Mouse (Mus musculus): ENCODE results near the gene Cul9. TPM values are rescaled to one million over a fixed set of nuclear protein-coding genes. Genes with fewer than 3 reads are reported as not detected.

The Cul9 gene
- total RNA-seq, 2 experiments from 2014 or later, result 2.5 to 19.6 TPM

DNA sequence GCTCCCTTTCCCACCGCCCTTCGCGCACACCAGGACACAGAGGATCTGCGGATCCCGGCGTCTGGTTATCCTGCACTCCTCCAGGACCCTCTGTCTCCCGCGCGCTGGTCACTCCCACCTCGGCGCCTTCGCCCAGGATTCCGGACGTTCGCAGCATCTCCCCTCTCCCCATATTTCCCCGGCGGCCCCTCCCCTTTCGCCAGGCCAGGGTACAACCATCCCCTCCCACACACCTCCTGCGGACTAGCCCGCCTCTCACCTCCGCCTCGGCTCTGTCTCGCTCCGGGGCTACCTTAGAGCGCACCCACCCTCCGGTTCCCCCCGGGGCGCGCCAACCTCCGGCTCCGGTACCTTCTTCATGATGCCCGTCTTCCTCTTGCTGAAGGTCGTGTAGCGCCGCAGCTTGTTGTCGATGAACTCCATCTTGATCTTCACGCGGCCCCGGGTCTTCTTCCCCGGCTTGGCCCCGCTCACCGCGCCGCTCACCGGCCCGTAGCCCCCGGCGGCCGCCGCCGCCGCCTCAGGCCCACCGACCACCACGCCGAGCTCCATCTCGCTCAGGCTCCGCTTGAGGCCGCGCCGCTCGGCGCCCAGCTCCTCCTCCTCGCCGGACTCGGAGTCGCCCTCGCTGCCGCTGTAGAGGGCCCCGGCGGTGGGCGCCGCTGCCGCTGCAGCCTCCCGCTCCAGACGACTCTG, 8.9 kb upstream of the Cul9 start:
- no peak for ATAC-seq (replicated peaks; ENCODE audit: low FRiP score, low TSS enrichment, poor library complexity, severe bottlenecking)

DNA sequence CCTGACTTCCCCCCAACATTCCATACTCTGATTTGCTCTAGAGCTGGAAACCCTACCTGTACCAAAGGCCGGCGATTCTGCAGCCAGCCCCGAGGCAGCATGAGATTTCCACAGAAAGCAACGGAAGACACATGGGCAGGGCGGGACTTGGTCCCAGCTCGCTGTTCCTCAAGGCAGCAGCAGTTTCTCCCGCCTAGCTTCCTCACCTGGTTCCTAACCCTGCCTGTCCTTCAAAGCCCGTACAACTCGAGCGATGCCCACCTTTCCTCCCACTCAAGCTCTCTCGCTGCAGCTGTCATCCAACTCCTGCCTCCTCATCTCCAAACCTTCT, 8.4 kb upstream of the Cul9 start:
- ATAC-seq (replicated peaks; ENCODE audit: low FRiP score, low TSS enrichment, poor library complexity, severe bottlenecking), result no peak

GRCm38 (mm10) chr17:46553926-46554325, 7.7 kb upstream of the Cul9 start:
- no peak for ATAC-seq (replicated peaks; ENCODE audit: low FRiP score, low TSS enrichment, poor library complexity, severe bottlenecking)

DNA sequence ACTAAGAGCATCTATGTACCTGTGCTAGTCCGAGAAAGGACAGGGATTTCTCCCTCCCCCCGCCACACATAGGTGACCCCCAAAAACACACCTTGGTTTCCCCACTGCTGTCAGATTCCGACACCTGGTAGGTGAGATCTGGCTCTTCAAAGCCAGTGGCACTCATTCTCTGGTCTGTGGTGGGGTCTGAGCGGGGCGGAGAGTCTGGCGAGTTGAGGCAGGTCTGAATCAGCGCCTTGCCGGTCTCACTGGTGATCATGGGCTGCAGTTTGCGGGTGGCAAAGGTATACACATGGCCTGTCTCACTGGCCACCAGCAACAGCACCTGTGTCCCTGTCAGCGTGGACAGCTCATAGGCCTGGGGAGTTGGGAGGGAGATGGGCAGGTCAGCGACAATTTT, 7.3 kb upstream of the Cul9 start:
- ATAC-seq (replicated peaks; ENCODE audit: low FRiP score, low TSS enrichment, poor library complexity, severe bottlenecking), result no peak

- ATAC-seq (replicated peaks; ENCODE audit: low FRiP score, low TSS enrichment, poor library complexity, severe bottlenecking), result peak; percentile 67
Measured at GRCm38 (mm10) chr17:46552841-46553423, 6.7 kb upstream of the Cul9 start.

DNA sequence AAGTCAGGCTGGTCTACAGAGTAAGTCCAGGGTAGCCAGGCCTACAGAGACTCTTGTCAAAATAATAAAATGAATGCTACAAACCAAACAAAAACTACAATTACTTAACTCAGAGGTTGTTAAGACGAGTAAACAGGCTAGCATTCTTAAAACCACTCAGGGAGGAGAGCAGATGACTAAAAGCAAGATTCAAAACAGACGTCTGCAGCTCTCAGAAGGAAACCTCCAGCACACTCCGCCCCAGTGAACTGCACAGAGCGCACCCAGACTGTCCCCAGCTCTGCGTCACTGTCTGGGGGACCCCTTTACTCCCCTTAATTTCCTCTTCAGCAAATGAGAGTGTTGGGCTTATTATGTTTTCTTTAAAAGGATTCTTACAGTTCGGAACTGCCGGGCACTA, 6.0 kb upstream of the Cul9 start:
- no peak for ATAC-seq (replicated peaks; ENCODE audit: low FRiP score, low TSS enrichment, poor library complexity, severe bottlenecking)

- ATAC-seq (replicated peaks; ENCODE audit: low FRiP score, low TSS enrichment, poor library complexity, severe bottlenecking), result no peak
Measured at GRCm38 (mm10) chr17:46551369-46551768, 5.2 kb upstream of the Cul9 start.

DNA sequence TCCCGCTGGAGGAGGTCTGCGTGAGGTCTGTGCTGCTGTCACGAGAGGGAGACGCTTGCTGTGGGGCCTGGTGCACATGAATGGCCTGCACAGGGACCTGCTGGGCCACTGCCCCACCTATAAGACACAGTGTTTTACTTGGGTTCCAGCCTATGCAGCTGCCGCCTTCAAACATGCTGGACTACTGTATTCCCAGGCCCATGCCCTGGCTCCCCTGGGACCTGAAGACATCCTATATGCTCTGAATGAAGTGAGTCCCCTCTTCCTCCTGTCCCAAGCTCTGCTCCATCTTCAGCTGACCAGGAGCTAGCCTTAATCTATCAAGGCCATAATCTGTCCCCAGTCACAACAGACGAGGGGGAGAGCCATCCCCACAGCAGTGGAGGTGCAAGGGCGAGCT, 4.7 kb upstream of the Cul9 start:
- no peak for ATAC-seq (replicated peaks; ENCODE audit: low FRiP score, low TSS enrichment, poor library complexity, severe bottlenecking)

DNA sequence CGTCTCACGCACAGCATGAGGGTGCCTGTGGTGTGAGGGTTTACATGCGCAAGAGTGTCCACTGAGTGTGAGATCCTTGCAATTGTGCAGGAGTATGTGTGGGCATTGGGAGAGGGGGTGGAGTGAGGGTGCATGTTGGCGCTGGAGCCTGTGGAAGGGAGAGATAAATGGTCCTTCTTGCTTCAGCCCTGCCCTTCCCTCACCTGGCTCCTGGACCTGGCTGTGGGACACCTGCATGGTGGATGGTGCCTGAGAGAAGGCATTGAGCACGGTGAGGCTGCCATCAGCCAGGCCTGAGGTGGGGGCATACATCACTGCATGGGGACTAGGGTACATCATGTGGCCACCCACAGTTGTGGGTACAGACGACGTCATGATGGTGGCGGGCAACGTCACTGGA, 3.5 kb upstream of the Cul9 start:
- ATAC-seq (replicated peaks; ENCODE audit: low FRiP score, low TSS enrichment, poor library complexity, severe bottlenecking), result no peak

- 0 out of 2 replicates have a peak, but pooled peaks have one; percentile 38 for ATAC-seq (replicated peaks; ENCODE audit: low FRiP score, low TSS enrichment, poor library complexity, severe bottlenecking)
Measured at GRCm38 (mm10) chr17:46549193-46549592, 3.0 kb upstream of the Cul9 start.

- no peak for ATAC-seq (replicated peaks; ENCODE audit: low FRiP score, low TSS enrichment, poor library complexity, severe bottlenecking)
Measured at GRCm38 (mm10) chr17:46548741-46549140, 2.6 kb upstream of the Cul9 start.

GRCm38 (mm10) chr17:46547923-46548322, 1.7 kb upstream of the Cul9 start:
- ATAC-seq (replicated peaks; ENCODE audit: low FRiP score, low TSS enrichment, poor library complexity, severe bottlenecking), result no peak

DNA sequence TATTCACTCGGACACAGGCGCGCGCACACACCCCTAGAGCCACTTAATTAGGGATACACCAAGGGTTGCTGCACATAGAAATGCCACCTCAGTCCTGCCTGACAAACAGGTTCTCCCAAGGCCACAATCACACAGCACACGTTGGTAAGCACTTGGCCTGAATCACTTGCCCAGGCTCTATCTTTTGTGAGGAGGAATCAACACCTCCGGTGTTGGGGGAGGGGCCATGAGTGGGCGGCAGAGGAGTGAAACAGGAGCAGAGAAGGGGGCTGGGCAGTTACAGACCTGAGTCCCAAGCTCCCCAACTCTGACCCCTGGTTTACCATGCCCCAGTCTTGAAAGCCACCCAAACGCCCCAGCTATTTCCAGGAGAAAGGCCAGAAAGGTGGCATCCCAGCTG, 807 bp upstream of the Cul9 start:
- ATAC-seq (replicated peaks; ENCODE audit: low FRiP score, low TSS enrichment, poor library complexity, severe bottlenecking), result no peak

DNA sequence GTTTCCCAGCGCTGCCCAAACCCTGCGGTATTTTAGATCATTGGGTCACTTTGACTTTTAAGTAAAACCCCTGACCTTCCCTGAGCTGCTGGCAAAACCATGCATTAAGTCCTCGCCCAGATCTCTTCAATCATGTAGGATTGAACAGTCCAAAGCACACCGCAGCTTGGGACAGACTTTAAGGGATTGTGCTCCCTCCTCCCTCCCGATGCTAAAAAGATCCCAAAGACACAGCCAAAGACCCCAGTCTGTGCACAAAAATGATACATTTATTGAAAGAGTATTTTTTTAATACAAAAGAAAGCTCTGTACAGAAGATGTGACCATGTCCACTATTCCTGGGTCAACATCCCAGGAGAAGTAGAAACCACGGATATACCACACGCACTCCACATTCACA, 403 bp upstream of the Cul9 start:
- ATAC-seq (replicated peaks; ENCODE audit: low FRiP score, low TSS enrichment, poor library complexity, severe bottlenecking), result no peak

GRCm38 (mm10) chr17:46543661-46544060, 2.5 kb downstream of the Cul9 start:
- ATAC-seq (replicated peaks; ENCODE audit: low FRiP score, low TSS enrichment, poor library complexity, severe bottlenecking), result no peak

DNA sequence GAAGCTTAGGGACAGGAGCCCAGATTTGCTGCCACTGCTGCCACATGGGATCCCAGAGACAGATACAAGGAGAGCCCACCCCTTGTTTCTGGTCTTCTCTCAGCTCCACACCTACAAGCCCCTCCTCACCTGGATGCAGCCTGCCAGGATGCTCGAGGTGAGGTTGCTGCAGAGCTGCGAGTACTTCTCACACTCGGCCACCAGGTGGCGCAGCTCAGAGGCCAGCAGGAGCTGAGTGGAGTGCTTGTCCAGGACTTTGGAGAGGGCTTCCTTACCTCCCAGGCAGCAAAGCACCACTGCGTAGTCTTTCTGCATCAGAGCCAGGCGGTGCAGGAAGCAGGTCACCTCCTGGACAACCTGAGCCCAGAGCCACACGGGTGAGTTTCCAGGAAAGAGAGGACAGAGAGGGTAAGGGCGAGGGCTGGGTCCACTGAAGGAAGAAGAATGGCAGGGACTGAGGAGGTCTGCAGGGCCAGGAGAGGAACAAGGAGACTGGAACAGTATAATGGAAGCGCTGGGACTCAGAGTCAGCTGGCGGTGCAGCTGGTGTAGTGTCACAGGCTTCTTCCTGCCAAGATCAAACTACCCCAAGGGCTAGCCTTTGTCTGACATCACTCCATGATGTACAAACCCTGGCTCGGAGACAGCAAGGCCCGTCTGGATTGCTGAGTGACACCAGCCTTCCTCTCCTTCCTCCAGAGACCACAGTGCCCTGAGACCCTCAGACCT, 20.4 kb downstream of the Cul9 start:
- peak; percentile 64 for ATAC-seq (replicated peaks; ENCODE audit: low FRiP score, low TSS enrichment, poor library complexity, severe bottlenecking)

DNA sequence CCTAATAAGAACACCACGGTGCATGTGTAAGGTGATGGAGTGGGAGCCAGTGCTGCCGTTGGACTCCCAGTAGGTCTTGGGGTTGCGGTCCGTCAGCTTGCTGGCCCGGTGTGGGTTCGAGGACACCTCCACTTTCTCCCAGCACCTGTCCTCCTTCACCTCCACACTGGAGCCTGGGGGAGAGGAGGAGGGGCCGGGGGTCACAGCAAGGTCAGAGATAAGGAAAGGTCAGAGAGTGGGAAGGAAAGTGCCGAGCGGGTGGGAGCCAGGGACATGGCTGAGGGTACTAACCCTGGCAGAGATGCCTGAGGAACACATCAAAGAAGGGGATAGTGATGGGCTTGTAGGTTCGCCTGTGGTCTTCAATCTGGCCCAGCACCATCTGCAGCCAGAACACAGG, 21.1 kb downstream of the Cul9 start:
- no peak for ATAC-seq (replicated peaks; ENCODE audit: low FRiP score, low TSS enrichment, poor library complexity, severe bottlenecking)

GRCm38 (mm10) chr17:46521963-46522668, 24.1 kb downstream of the Cul9 start:
- no peak for ATAC-seq (replicated peaks; ENCODE audit: low FRiP score, low TSS enrichment, poor library complexity, severe bottlenecking)

DNA sequence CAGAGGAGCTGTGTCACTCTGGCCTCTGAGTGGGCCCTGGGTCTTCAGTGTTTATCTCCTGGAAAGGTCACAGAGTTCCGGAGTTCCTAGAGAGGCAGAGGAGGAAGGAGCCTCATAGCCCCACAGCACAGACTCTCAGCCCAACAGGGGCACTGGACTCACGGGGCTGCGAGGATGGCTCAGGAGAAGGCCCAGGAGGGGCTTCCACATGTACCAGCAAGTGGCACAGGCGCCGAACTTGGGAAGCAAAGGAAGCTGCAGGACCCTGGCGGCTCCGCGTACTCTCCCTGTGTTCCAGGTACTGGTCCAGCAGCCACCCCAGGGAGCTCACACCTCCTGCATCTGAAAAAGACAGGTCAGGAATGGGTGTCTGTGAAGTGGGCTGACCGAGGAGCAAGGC, 25.0 kb downstream of the Cul9 start:
- no peak for ATAC-seq (replicated peaks; ENCODE audit: low FRiP score, low TSS enrichment, poor library complexity, severe bottlenecking)

DNA sequence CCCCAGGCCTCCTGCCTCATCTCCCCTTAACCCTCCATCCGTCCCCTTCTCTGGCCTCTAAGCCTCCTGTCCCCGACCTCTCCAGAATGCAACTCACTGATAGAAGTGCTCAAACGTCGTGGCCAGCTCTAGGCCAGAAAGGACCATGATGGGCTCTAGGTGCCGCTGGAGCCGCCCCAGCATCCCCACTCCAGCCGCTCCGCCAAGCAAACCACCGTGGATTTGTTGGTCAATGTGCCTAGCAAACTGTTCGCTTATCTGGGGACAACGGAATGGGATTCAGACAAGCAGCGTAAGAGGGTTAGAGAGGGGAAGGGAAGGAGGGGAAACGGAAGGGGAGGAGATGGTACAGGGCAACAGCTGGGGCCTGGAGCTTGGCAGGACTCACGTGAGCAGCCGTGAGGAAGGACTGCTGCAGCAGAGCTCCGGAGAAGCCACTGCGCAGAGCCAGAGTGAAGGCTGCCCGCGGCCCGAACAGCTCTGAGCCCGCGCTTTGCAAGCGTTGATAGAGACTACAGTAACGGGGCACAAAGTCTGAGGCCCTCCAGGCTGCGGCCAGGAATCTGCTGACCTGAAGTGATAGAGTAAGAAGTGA, 25.7 kb downstream of the Cul9 start:
- 0 out of 2 replicates have a peak, but pooled peaks have one; percentile 9 for ATAC-seq (replicated peaks; ENCODE audit: low FRiP score, low TSS enrichment, poor library complexity, severe bottlenecking)
